Mouse (Mus musculus) limb, embryonic 11.5 days (tissue): ENCODE measurements at regions not wholly inside any gene's neighbourhood (a gene's known extent, or its start where the extent isn't known, plus 50 kb on each side); places are given as distances from the start of the nearest gene placed in this dataset.

Source experiments
- ATAC-seq: fragments of 200-750 bp; cut with Nextera tagmentation; 2 replicates; pipeline ENCODE4 v1.8.0; 2017; ENCODE audit warnings: low read depth; ENCODE audit not compliant: insufficient number of reproducible peaks, low FRiP score, low TSS enrichment
- DNase-seq: peaks from one replicate; pipeline ENCODE4 v3.0.0-alpha.2; 2015; ENCODE audit warnings: low spot score
- H3K27ac ChIP-seq: fragments of 300-500 bp; sonication (generic); replicated peaks from 2 replicates; pipeline ENCODE4 v1.5.1; 2014; ENCODE audit warnings: low read depth, mild to moderate bottlenecking, low read length
- H3K27me3 ChIP-seq: fragments of 300-500 bp; sonication (generic); 2 replicates; pipeline ENCODE4 v1.6.1; 2014; ENCODE audit warnings: mild to moderate bottlenecking, low read length, mixed read lengths; ENCODE audit not compliant: control insufficient read depth, insufficient read depth
- H3K36me3 ChIP-seq: fragments of 300-500 bp; sonication (generic); 2 replicates; pipeline ENCODE4 v1.6.1; 2014; ENCODE audit warnings: mild to moderate bottlenecking, low read length, moderate library complexity, mixed read lengths; ENCODE audit not compliant: control insufficient read depth, insufficient read depth
- H3K4me1 ChIP-seq: fragments of 300-500 bp; sonication (generic); 2 replicates; pipeline ENCODE4 v1.6.1; 2014; ENCODE audit warnings: low read length, mixed read lengths; ENCODE audit not compliant: control insufficient read depth, insufficient read depth
- H3K4me2 ChIP-seq: fragments of 300-500 bp; sonication (generic); 2 replicates; pipeline ENCODE4 v1.6.1; 2014; ENCODE audit warnings: low read depth, mild to moderate bottlenecking, moderate library complexity; ENCODE audit not compliant: severe bottlenecking
- H3K4me3 ChIP-seq: fragments of 300-500 bp; sonication (generic); 2 replicates; pipeline ENCODE4 v1.5.1; 2014; ENCODE audit warnings: low read depth, low read length
- H3K9ac ChIP-seq: fragments of 300-500 bp; sonication (generic); 2 replicates; pipeline ENCODE4 v1.6.1; 2014; ENCODE audit warnings: mild to moderate bottlenecking, low read length
- H3K9me3 ChIP-seq: fragments of 300-500 bp; sonication (generic); 2 replicates; pipeline ENCODE4 v1.6.1; 2016; ENCODE audit warnings: low read length; ENCODE audit not compliant: control insufficient read depth
- WGBS: fragments of 180-500 bp; shearing (Covaris S2); extraction: QIAGEN DNeasy Blood & Tissue Kit; methylation state at CpG from one replicate; pipeline ENCODE4 v1.1.7; 2014; 5-methylcytosine and 5-hydroxymethylcytosine counted together

DNA sequence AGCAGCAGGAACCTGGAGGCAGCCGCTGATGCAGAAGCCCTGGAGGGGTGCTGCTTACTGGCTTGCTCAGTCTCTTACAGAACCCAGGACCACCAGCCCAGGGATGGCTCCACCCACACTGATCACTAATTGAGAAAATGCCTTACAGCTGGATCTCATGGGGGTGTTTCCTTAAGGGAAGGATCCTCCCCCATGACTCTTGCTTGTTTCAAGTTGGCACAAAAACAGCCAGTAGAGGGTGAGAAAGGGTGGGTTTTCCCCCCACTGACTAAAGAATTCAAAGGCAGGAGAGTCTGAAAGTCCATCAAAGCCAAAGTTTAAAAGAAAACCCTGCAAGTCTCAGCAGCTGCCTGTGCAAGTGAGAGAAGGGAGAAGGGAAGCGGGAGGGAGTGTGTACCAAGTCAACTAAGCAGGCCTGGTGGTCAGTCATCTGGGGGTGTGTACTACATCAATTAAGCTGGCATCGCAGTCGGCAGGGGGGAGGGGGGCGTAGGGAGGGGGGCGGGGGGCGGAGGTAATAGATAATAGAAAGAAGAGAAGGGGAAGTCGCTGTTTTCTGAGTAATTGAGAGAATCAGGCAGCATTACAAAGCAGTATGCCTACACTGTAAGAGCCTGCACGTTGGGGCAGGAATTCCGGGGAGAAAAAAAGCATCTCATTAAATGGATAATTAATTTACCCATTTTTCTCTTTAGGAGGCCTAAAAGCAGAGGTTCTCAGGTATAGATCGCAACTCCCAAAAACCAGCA is 62.0 kb upstream of the Zdhhc17 start:
- ATAC-seq (no peak), DNase-seq (no peak)
- Histone ChIP-seq H3K36me3 (no peaks in the 10 kb centered on the region), H3K27ac (no peak overlapping the region), H3K4me1 (0 out of 2 replicates have a peak, but pooled peaks cover 2% of the 10 kb centered on the region), H3K27me3 (no peaks in the 10 kb centered on the region), H3K4me2 (no peak overlapping the region), H3K4me3 (no peak overlapping the region), H3K9ac (no peak overlapping the region), H3K9me3 (no peaks in the 10 kb centered on the region)
- WGBS, result 15% methylated on average over 7 of the region's 11 CpGs

DNA sequence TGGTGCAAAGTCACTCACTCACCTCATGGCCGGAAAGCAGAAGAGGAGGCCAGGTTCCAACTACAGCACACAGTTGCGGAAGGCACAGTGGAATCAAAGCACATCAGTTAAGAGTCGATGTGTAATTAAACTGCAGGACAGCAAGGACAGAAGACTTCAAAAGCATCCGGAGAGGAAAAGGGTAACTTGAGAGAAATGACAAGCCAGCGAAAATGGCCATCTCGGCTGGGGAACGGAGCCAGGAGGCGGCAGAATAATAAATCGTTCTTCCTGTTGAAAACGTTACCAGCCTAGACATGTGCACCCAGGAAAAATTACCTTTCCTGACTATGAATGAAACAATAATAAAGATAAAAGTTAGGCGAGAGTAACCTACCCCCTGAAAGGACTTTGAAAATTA is 56.2 kb upstream of the Zdhhc17 start:
- H3K27me3 ChIP-seq, result no peaks in the 10 kb centered on the region
- H3K4me3 ChIP-seq, result no peak overlapping the region
- no peak overlapping the region for H3K9ac ChIP-seq
- no peaks in the 10 kb centered on the region for H3K4me1 ChIP-seq
- no peak for ATAC-seq
- H3K4me2 ChIP-seq, result no peak overlapping the region
- no peak overlapping the region for H3K27ac ChIP-seq
- no peak for DNase-seq
- H3K36me3 ChIP-seq, result no peaks in the 10 kb centered on the region
- H3K9me3 ChIP-seq, result no peaks in the 10 kb centered on the region
- 54% methylated on average over 11 of the region's 11 CpGs for WGBS

DNA sequence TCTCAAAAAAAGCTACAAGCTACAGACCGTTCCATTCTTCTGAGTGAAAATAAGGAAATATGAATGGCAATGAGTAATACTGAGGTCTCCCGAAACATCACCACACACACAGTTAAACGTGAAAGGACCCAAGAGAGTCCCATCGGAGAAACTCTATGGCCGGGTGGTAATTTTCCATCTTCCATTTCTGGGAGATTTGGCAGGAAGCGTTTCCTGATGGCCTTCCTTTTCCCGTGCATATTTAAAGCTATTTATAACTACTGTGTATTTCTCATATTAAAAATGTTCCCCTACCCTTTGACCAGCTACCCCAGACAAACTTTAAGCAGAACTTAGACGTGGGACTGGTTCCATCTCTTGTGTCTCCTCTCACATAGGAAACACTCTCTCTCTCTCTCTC is 50.7 kb upstream of the Zdhhc17 start:
- WGBS, result 86% methylated on average over 8 of the region's 8 CpGs
- H3K4me1 ChIP-seq, result no peaks in the 10 kb centered on the region
- ATAC-seq (no peak), DNase-seq (no peak)
- H3K9ac ChIP-seq, result no peak overlapping the region
- H3K27ac ChIP-seq, result no peak overlapping the region
- H3K9me3 ChIP-seq, result no peaks in the 10 kb centered on the region
- no peak overlapping the region for H3K4me2 ChIP-seq
- no peaks in the 10 kb centered on the region for H3K36me3 ChIP-seq
- H3K27me3 ChIP-seq, result no peaks in the 10 kb centered on the region
- H3K4me3 ChIP-seq, result no peak overlapping the region
